Comparison of ENCODE assay signal across 13 mouse cellular contexts in the genomic region with DNA sequence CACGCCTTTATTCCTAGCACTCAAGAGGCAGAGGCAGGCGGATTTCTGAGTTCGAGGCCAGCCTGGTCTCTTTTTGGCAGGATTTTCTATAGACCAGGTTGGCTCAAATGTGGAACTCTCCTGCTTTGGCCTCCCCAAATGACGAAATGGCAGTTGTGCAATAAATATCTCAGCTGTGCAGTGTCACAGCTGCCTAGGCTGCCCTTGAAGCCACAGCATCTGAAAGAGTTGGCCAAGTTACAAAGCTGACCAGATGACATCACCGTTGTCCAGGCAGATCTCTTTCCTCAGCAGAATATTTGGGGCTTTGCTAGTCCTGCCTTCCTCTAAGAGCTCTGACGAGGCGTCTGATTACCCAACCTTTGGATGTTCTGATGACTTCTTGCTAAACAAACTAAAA. TPM values are rescaled to one million over a fixed set of nuclear protein-coding genes. Genes with fewer than 3 reads are reported as not detected.
A peak's percentile ranks its signal among the peaks of the same experiment; 100 is the strongest.
DNase-seq lines count a peak whose midpoint lies in the region; ATAC-seq lines count a peak whose summit lies in the region.
"Had no signal": no experiment of that assay in that cellular context is flagged by ENCODE, and none has a peak within 500 bp of the region (broad histone marks: within the 10 kb centered on the region; RNA-seq: fewer than 3 reads in every experiment).

No protein-coding gene starts in this region.

- no peaks in the 10 kb centered on the region; the same call in 1 of the 2 replicates for H3K4me1 ChIP-seq in midbrain, embryonic 14.5 days (ENCODE audit: control insufficient read depth, insufficient read depth, low read length)
- H3K4me1 ChIP-seq in kidney, embryonic 15.5 days: 0 out of 2 replicates have a peak, but pooled peaks cover 9% of the 10 kb centered on the region

- peak; percentile 65 for ATAC-seq in granulocyte monocyte progenitor cell, adult 5-6 weeks (replicated peaks; ENCODE audit: poor library complexity, severe bottlenecking)
- peak; percentile 51 for ATAC-seq in megakaryocyte, adult 5-6 weeks (ENCODE audit: poor library complexity, severe bottlenecking)
- ATAC-seq in midbrain, embryonic 14.5 days (ENCODE audit: low FRiP score, low TSS enrichment): no peak
- no peak for ATAC-seq in kidney, embryonic 15.5 days (replicated peaks; ENCODE audit: low FRiP score)
- ATAC-seq: inflammation-experienced regulatory T-cells, adult 6 months had no signal

- H3K4me3 ChIP-seq in midbrain, embryonic 14.5 days (replicated peaks; ENCODE audit: low read depth, low read length): no peak overlapping the region
- H3K4me3 ChIP-seq in kidney, embryonic 15.5 days (replicated peaks): no peak overlapping the region
- H3K4me3 ChIP-seq: limb, embryonic 12.5 days; neural tube, embryonic 13.5 days had no signal

- H3K4me2 ChIP-seq in midbrain, embryonic 14.5 days (ENCODE audit: low read length): no peak overlapping the region
- H3K4me2 ChIP-seq in kidney, embryonic 15.5 days: no peak overlapping the region
- H3K4me2 ChIP-seq: limb, embryonic 12.5 days; neural tube, embryonic 13.5 days had no signal

- H3K36me3 ChIP-seq in midbrain, embryonic 14.5 days (ENCODE audit: control insufficient read depth, insufficient read depth, low read length): no peaks in the 10 kb centered on the region
- no peaks in the 10 kb centered on the region for H3K36me3 ChIP-seq in kidney, embryonic 15.5 days
- H3K36me3 ChIP-seq: limb, embryonic 12.5 days; neural tube, embryonic 13.5 days had no signal

- no peak overlapping the region for H3K27ac ChIP-seq in midbrain, embryonic 14.5 days (replicated peaks; ENCODE audit: low read depth, low read length)
- H3K27ac ChIP-seq in kidney, embryonic 15.5 days: no peak overlapping the region
- H3K27ac ChIP-seq: limb, embryonic 12.5 days; neural tube, embryonic 13.5 days had no signal

- no peaks in the 10 kb centered on the region for H3K27me3 ChIP-seq in midbrain, embryonic 14.5 days (ENCODE audit: control insufficient read depth, insufficient read depth, low read length)
- H3K27me3 ChIP-seq in kidney, embryonic 15.5 days: no peaks in the 10 kb centered on the region
- H3K27me3 ChIP-seq: limb, embryonic 12.5 days; neural tube, embryonic 13.5 days had no signal

- 93% methylated on average over 7 of the region's 7 CpGs for WGBS in midbrain, embryonic 14.5 days
- WGBS in kidney, embryonic 15.5 days: 90% methylated on average over 7 of the region's 7 CpGs

- H3K9me3 ChIP-seq in midbrain, embryonic 14.5 days (ENCODE audit: control insufficient read depth, low read length): no peaks in the 10 kb centered on the region
- no peaks in the 10 kb centered on the region for H3K9me3 ChIP-seq in kidney, embryonic 15.5 days (replicated peaks)
- H3K9me3 ChIP-seq: limb, embryonic 12.5 days; neural tube, embryonic 13.5 days had no signal

- DNase-seq in kidney, adult 9 months: peak; percentile 5
- no peak for DNase-seq in kidney, postnatal 10 days
- peak; percentile 84 for DNase-seq in adrenal gland, adult 2 months
- DNase-seq in midbrain, embryonic 14.5 days: no peak
- DNase-seq in frontal cortex, postnatal 10 days (ENCODE audit: low spot score in 2 of 2): no peak
- DNase-seq: cerebellum, adult 18-20 months; right cerebral cortex, postnatal 4 days had no signal

- H3K9ac ChIP-seq in midbrain, embryonic 14.5 days (replicated peaks; ENCODE audit: low read length): no peak overlapping the region
- H3K9ac ChIP-seq in kidney, embryonic 15.5 days: no peak overlapping the region
- H3K9ac ChIP-seq: limb, embryonic 12.5 days; neural tube, embryonic 13.5 days had no signal

RNA-seq across cellular contexts. Expression of a gene that starts 2.4 kb away (rescaled TPM):
- total RNA-seq in adrenal gland, adult 2 months (2021): 10 to 100 TPM; 10.5 to 12.2 TPM
- polyA plus RNA-seq in adrenal gland, adult 2 months (2012; rRNA removed): 15.4 and 18.2 TPM in 2 replicates
- 9.1 and 22.1 TPM in 2 replicates for total RNA-seq in granulocyte monocyte progenitor cell, adult 5-6 weeks (2014; fragmentation: Nextera tagmentation)
- 4.7 and 6.7 TPM in 2 replicates for total RNA-seq in granulocyte monocyte progenitor cell, adult 5-6 weeks (2017)
- 9.7 and 12.4 TPM in 2 replicates for total RNA-seq in megakaryocyte, adult 5-6 weeks (2015)
- total RNA-seq in megakaryocyte, adult 5-6 weeks (2017): 5.9 and 6.9 TPM in 2 replicates
- 7.9 and 8.3 TPM in 2 replicates for polyA plus RNA-seq in midbrain, embryonic 14.5 days (2014; fragmentation: Nextera tagmentation; extraction: Ambion mirVana)
- polyA plus RNA-seq in kidney, embryonic 15.5 days (2015; fragmentation: Nextera tagmentation; extraction: Ambion mirVana): 14.4 and 16.1 TPM in 2 replicates

RNA-seq across cellular contexts. Expression of a gene that starts 26.5 kb away (rescaled TPM):
- not detected for total RNA-seq in adrenal gland, adult 2 months (2021)
- polyA plus RNA-seq in adrenal gland, adult 2 months (2012; rRNA removed): not detected in 2 replicates
- not detected in 2 replicates for total RNA-seq in granulocyte monocyte progenitor cell, adult 5-6 weeks (2014; fragmentation: Nextera tagmentation)
- total RNA-seq in granulocyte monocyte progenitor cell, adult 5-6 weeks (2017): not detected in 2 replicates
- not detected in 2 replicates for total RNA-seq in megakaryocyte, adult 5-6 weeks (2015)
- total RNA-seq in megakaryocyte, adult 5-6 weeks (2017): not detected in 2 replicates
- 0.25 and 0.73 TPM in 2 replicates for polyA plus RNA-seq in midbrain, embryonic 14.5 days (2014; fragmentation: Nextera tagmentation; extraction: Ambion mirVana)
- polyA plus RNA-seq in kidney, embryonic 15.5 days (2015; fragmentation: Nextera tagmentation; extraction: Ambion mirVana): 0.38 and 0.55 TPM in 2 replicates

Comparison
In these comparisons a context has a peak if more than half of its experiments do, and no peak if none do; other contexts are left out.
1. DNase-seq: peak in kidney, adult 9 months (single experiment) and adrenal gland, adult 2 months (single experiment); none in kidney, postnatal 10 days (single experiment), midbrain, embryonic 14.5 days (single experiment) and frontal cortex, postnatal 10 days (0 of 2).
2. ATAC-seq: peak in granulocyte monocyte progenitor cell, adult 5-6 weeks (single experiment) and megakaryocyte, adult 5-6 weeks (single experiment); none in midbrain, embryonic 14.5 days (single experiment) and kidney, embryonic 15.5 days (single experiment).